Mouse (Mus musculus) hindbrain, embryonic 16.5 days (tissue): ENCODE measurements around the gene E2f2. TPM values are rescaled to one million over a fixed set of nuclear protein-coding genes. Genes with fewer than 3 reads are reported as not detected.
A peak's percentile ranks its signal among the peaks of the same experiment; 100 is the strongest.

Experiments
- ATAC-seq: fragments of 200-750 bp; cut with Nextera tagmentation; 2 replicates; pipeline ENCODE4 v1.8.0; 2017; ENCODE audit warnings: moderate TSS enrichment, moderate library complexity
- H3K27ac ChIP-seq: fragments of 300-500 bp; sonication (generic); 2 replicates; pipeline ENCODE4 v1.5.1; 2014; ENCODE audit warnings: low read depth, mild to moderate bottlenecking, control low read depth, low read length, moderate library complexity
- H3K27me3 ChIP-seq: fragments of 300-500 bp; sonication (generic); replicated peaks from 2 replicates; pipeline ENCODE4 v1.6.1; 2014; ENCODE audit warnings: low read length; ENCODE audit not compliant: control insufficient read depth, insufficient read depth
- H3K36me3 ChIP-seq: fragments of 300-500 bp; sonication (generic); 2 replicates; pipeline ENCODE4 v1.6.1; 2014; ENCODE audit warnings: mild to moderate bottlenecking, low read length, moderate library complexity, mixed read lengths; ENCODE audit not compliant: control insufficient read depth, insufficient read depth
- H3K4me1 ChIP-seq: fragments of 300-500 bp; sonication (generic); 2 replicates; pipeline ENCODE4 v1.6.1; 2014; ENCODE audit warnings: low read depth, low read length; ENCODE audit not compliant: control insufficient read depth, insufficient read depth
- H3K4me2 ChIP-seq: fragments of 300-500 bp; sonication (generic); 2 replicates; pipeline ENCODE4 v1.6.1; 2014; ENCODE audit warnings: mild to moderate bottlenecking, low read length, control low read depth, moderate library complexity
- H3K4me3 ChIP-seq: fragments of 300-500 bp; sonication (generic); 2 replicates; pipeline ENCODE4 v1.5.1; 2014; ENCODE audit warnings: mild to moderate bottlenecking, low read length, control low read depth, moderate library complexity
- H3K9ac ChIP-seq: fragments of 300-500 bp; sonication (generic); 2 replicates; pipeline ENCODE4 v1.6.1; 2014; ENCODE audit warnings: low read depth, mild to moderate bottlenecking, control low read depth, low read length, moderate library complexity
- H3K9me3 ChIP-seq: fragments of 300-500 bp; sonication (generic); 2 replicates; pipeline ENCODE4 v1.6.1; 2014; ENCODE audit warnings: mild to moderate bottlenecking, low read length, moderate library complexity; ENCODE audit not compliant: control insufficient read depth
- WGBS: fragments of 180-500 bp; shearing (Covaris S2); extraction: QIAGEN DNeasy Blood & Tissue Kit; methylation state at CpG from one replicate; pipeline ENCODE4 v1.1.7; 2014; 5-methylcytosine and 5-hydroxymethylcytosine counted together
- polyA plus RNA-seq: library from polyadenylated mRNA; unstranded; fragments of >200 nt; fragmentation: Nextera tagmentation; extraction: Ambion mirVana; gene quantifications from 2 replicates; pipeline ENCODE4 v1.2.1, GENCODE M21; 2015

The E2f2 gene
- polyA plus RNA-seq, 1 experiment from 2014 or later, result 3.4 TPM

- Histone ChIP-seq H3K9ac (no peak overlapping the region), H3K27me3 (no peaks in the 10 kb centered on the region), H3K9me3 (no peaks in the 10 kb centered on the region), H3K4me2 (no peak overlapping the region), H3K4me1 (no peaks in the 10 kb centered on the region), H3K27ac (no peak overlapping the region), H3K36me3 (no peaks in the 10 kb centered on the region), H3K4me3 (no peak overlapping the region)
- no peak for ATAC-seq
- 81% methylated on average over 6 of the region's 6 CpGs for WGBS
These were observed 17.0 kb downstream of the E2f2 start for GRCm38 (mm10) chr4:136188973-136189737.

- ATAC-seq, result no peak
- Histone ChIP-seq H3K4me2 (no peak overlapping the region), H3K9ac (no peak overlapping the region), H3K4me3 (no peak overlapping the region), H3K27ac (no peak overlapping the region), H3K4me1 (no peaks in the 10 kb centered on the region), H3K36me3 (no peaks in the 10 kb centered on the region), H3K27me3 (no peaks in the 10 kb centered on the region), H3K9me3 (no peaks in the 10 kb centered on the region)
- WGBS, result 86% methylated on average over 8 of the region's 8 CpGs
These were observed 17.7 kb downstream of the E2f2 start for GRCm38 (mm10) chr4:136189912-136190311.

- H3K27ac ChIP-seq, result no peak overlapping the region
- no peaks in the 10 kb centered on the region for H3K4me1 ChIP-seq
- H3K36me3 ChIP-seq, result no peaks in the 10 kb centered on the region
- no peaks in the 10 kb centered on the region for H3K9me3 ChIP-seq
- no peaks in the 10 kb centered on the region for H3K27me3 ChIP-seq
- 82% methylated on average over 3 of the region's 3 CpGs for WGBS
- no peak overlapping the region for H3K4me2 ChIP-seq
- no peak for ATAC-seq
- no peak overlapping the region for H3K4me3 ChIP-seq
- H3K9ac ChIP-seq, result no peak overlapping the region
These were observed 21.4 kb downstream of the E2f2 start for GRCm38 (mm10) chr4:136193571-136193970.

- no peak overlapping the region for H3K4me3 ChIP-seq
- no peak overlapping the region for H3K9ac ChIP-seq
- no peaks in the 10 kb centered on the region for H3K36me3 ChIP-seq
- ATAC-seq, result no peak
- H3K27ac ChIP-seq, result no peak overlapping the region
- no peaks in the 10 kb centered on the region for H3K27me3 ChIP-seq
- no peaks in the 10 kb centered on the region for H3K9me3 ChIP-seq
- no peaks in the 10 kb centered on the region for H3K4me1 ChIP-seq
- H3K4me2 ChIP-seq, result no peak overlapping the region
- WGBS, result 72% methylated on average over 7 of the region's 7 CpGs
These were observed 22.8 kb downstream of the E2f2 start for GRCm38 (mm10) chr4:136195029-136195428.

- H3K4me3 ChIP-seq, result no peak overlapping the region
- H3K4me2 ChIP-seq, result no peak overlapping the region
- H3K4me1 ChIP-seq, result no peaks in the 10 kb centered on the region
- H3K9me3 ChIP-seq, result no peaks in the 10 kb centered on the region
- WGBS, result 72% methylated on average over 9 of the region's 9 CpGs
- no peak for ATAC-seq
- no peaks in the 10 kb centered on the region for H3K36me3 ChIP-seq
- H3K9ac ChIP-seq, result no peak overlapping the region
- no peak overlapping the region for H3K27ac ChIP-seq
- H3K27me3 ChIP-seq, result no peaks in the 10 kb centered on the region
These were observed 23.4 kb downstream of the E2f2 start for GRCm38 (mm10) chr4:136195629-136196028.

- no peak for ATAC-seq
- WGBS, result 71% methylated on average over 10 of the region's 10 CpGs
- Histone ChIP-seq H3K27ac (no peak overlapping the region), H3K36me3 (no peaks in the 10 kb centered on the region), H3K4me2 (no peak overlapping the region), H3K9ac (no peak overlapping the region), H3K27me3 (no peaks in the 10 kb centered on the region), H3K4me1 (no peaks in the 10 kb centered on the region), H3K9me3 (no peaks in the 10 kb centered on the region), H3K4me3 (no peak overlapping the region)
These were observed 24.0 kb downstream of the E2f2 start for GRCm38 (mm10) chr4:136196201-136196600.

- no peak overlapping the region for H3K27ac ChIP-seq
- no peaks in the 10 kb centered on the region for H3K36me3 ChIP-seq
- no peak for ATAC-seq
- H3K9me3 ChIP-seq, result no peaks in the 10 kb centered on the region
- 68% methylated on average over 7 of the region's 7 CpGs for WGBS
- no peak overlapping the region for H3K9ac ChIP-seq
- H3K4me1 ChIP-seq, result no peaks in the 10 kb centered on the region
- no peaks in the 10 kb centered on the region for H3K27me3 ChIP-seq
- no peak overlapping the region for H3K4me3 ChIP-seq
- H3K4me2 ChIP-seq, result no peak overlapping the region
These were observed 26.7 kb downstream of the E2f2 start for GRCm38 (mm10) chr4:136198846-136199245.

GRCm38 (mm10) chr4:136199562-136200292, 27.5 kb downstream of the E2f2 start:
- Histone ChIP-seq H3K36me3 (no peaks in the 10 kb centered on the region), H3K4me1 (no peaks in the 10 kb centered on the region)
- 30% methylated on average over 9 of the region's 9 CpGs for WGBS

GRCm38 (mm10) chr4:136202509-136202908, 30.3 kb downstream of the E2f2 start:
- no peaks in the 10 kb centered on the region for H3K9me3 ChIP-seq
- no peak overlapping the region for H3K4me2 ChIP-seq
- WGBS, result 3% methylated on average over 9 of the region's 9 CpGs
- no peaks in the 10 kb centered on the region for H3K27me3 ChIP-seq
- no peak for ATAC-seq
- no peaks in the 10 kb centered on the region for H3K36me3 ChIP-seq
- no peak overlapping the region for H3K27ac ChIP-seq
- H3K4me3 ChIP-seq, result no peak overlapping the region
- no peak overlapping the region for H3K9ac ChIP-seq
- peaks cover 9% of the 10 kb centered on the region for H3K4me1 ChIP-seq

More at GRCm38 (mm10) chr4:136199562-136200292, 27.5 kb downstream of the E2f2 start:
- no peak overlapping the region for H3K4me2 ChIP-seq
- no peaks in the 10 kb centered on the region for H3K27me3 ChIP-seq
- H3K9ac ChIP-seq, result no peak overlapping the region
- no peak overlapping the region for H3K27ac ChIP-seq
- 0 out of 2 replicates have a peak, but pooled peaks have one; percentile 22 for ATAC-seq
- H3K9me3 ChIP-seq, result no peaks in the 10 kb centered on the region
- no peak overlapping the region for H3K4me3 ChIP-seq
